Mouse (Mus musculus) adrenal gland, postnatal 10 days (tissue): ENCODE results near the gene Ikbip. TPM values are rescaled to one million over a fixed set of nuclear protein-coding genes. Genes with fewer than 3 reads are reported as not detected.

Source experiments
- DNase-seq: peaks from one replicate; pipeline ENCODE4 v3.0.0; 2021; ENCODE audit warnings: mixed read lengths
- total RNA-seq, 2 experiments: library from RNA; stranded (reverse); gene quantifications; 2 replicates each; pipeline ENCODE4 v1.2.3; 2021

The Ikbip gene
- total RNA-seq, 2 experiments from 2014 or later, result 30.4 to 34.5 TPM

DNA sequence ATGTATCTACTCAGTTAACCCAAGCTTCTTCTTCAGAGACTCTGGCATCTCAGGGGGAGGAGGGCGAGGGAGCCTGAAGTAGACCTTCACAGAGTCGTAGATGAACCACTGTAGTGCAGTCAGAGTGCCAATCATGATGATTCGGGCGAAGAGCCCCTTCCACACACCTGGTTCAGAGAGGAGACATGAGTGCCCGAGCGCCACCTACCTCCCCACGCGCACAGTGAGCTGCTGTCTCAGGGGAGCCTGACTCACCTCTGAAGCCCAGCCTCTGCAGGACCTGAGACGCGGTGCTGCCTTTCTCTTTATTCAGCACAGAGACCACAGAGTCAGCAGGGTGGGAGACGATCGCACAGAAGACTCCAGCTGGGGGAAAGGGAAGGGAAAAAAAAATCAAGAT lies 34.2 kb downstream of the Ikbip start:
- no peak for DNase-seq

DNA sequence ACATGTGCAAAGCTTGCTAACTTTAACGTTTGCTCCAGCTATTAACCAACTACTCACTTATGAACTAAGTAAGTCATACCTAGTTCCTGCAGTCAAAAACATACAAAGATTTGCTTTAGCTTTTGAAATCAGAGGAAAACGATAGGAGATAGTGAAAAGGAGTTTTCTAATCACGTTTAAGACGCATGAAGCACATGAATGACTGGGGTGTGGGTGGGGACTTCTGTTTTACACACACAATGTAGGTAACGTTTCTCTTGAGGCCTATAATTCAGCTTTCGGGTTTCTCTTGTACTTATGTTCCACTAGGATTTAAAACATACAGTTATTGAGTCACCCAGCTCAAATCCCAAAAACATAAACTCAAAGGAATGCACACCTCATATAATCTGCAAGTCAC lies 39.9 kb downstream of the Ikbip start:
- no peak for DNase-seq

DNA sequence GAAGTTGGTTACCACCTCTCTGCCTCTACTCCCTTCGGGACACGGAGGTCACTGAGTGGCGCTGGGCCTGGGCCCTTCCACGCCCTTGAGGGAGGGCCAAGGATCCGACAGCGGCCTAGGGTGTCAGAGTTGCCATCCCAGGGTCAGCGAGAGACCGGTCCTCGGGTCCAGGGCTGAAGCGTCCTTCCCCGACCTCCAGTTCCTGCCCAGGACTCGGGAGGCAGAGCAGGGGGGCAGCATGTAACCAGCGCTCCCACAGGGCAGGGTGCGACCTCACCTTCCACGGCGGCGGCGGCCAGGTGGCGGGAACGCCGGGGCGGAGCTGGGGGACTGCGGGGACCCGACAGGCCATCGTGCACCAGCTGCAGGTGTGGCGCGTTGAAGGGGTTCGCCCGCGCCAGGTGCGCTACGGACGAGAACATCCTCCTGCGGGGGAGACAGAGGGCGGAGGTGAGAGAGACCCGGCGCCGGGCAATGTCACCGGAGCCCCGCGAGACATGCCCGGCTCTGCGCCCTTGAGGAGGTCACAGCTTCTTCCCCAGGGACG lies 40.6 kb downstream of the Ikbip start:
- peak; percentile 81 for DNase-seq

DNA sequence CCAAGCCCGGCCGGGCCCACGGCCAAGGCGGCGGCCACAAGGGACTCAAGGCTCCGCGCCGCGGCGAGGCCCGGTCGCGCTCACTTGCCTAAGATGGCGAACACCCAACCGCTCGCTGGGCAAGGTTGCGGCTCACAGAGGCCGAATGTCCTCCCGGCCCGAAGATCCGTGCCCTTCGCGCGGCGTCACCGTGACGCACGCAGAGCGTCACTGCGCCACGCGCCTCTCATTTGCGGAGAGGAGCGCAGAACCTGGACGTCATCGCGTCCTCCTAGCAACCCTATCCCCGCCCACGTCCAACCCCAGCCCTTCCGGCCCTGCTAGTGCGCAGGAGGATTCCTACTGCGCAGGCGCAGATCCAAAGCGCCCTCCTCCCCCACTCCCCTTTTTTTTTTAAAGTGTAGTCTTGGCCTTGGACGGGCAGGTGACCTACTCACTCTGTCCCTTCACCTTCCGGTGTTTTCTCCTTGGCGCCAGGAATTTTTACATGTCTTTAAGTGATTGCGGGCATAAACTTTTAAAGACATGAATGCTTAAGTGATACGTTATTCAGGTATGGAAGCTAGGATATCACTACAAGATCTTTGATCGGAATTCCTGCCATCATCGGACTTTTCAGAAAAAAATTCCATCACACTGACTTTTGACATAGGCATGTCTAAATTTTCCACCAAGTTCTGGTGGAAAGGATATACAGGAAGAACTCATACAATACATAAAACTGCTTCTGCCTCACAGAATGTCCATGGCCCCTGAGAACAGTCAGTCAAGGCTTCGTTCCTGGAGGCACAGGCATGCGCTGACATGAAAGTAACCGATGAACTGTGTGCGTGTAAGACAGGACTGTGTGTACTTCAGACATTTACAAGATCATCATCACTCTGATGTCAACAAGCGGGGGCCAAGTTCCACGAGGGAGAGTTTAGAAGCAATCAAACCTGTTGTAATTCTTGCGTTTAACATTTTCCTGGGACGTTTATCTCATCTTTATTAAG lies 41.4 kb downstream of the Ikbip start, which contains the start of gene Slc25a3:
Gene Slc25a3, minus strand, starts transcription at position 232 of the 995 bp plus-strand sequence.
- peak; percentile 98 for DNase-seq

DNA sequence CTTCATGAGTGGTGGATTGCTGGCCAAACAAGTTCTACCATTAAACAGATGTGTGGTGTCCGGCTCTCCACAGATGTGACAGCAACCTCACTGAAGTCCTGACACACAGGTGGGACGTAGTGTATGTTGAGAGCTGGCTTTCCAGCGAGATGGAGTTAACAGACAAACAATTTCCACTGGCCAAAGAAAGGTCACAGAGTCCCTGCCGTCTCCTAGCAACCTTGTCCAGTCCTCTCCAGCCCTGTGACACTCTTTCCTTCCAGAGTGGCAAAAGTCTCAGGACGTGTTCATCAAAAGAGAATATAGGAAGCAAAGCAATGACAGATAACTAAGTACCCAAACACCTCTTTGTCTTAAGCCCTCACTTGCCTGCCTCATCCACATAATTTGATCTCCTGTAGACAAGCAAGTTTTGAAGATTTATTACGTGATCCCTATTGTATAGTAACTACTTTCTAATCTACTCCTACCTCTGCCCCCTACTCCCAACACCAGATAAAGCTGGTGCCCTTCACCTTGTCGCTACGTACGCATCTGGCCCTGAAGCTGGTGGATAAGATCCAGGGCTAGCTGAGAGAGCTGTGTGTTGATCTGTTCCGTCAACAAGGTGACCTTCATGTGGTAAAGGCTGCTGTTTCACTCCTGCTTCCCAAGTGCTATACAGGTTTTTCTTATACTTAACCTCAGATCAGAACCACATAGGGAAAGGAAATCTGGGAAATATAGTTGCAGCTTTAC lies 44.0 kb downstream of the Ikbip start:
- peak; percentile 36 for DNase-seq

DNA sequence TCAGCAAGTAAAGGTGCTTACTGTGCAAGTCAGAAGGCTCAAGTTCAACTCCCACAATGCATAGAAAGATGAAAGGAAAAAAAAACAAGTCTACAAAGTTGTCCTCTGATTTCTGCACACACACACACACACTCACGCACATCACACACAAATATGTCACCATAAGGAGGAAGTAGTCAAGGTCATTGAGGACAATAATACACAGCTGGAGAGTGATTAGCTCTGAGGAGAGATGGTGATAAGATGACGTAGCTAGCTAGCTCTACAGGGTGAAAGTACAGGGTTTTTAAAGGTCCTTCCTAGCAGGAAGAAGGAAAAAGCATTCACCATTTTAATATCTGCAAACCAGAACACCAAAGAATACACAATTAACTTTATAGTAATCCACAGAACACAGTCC lies 44.7 kb downstream of the Ikbip start:
- DNase-seq, result no peak

DNA sequence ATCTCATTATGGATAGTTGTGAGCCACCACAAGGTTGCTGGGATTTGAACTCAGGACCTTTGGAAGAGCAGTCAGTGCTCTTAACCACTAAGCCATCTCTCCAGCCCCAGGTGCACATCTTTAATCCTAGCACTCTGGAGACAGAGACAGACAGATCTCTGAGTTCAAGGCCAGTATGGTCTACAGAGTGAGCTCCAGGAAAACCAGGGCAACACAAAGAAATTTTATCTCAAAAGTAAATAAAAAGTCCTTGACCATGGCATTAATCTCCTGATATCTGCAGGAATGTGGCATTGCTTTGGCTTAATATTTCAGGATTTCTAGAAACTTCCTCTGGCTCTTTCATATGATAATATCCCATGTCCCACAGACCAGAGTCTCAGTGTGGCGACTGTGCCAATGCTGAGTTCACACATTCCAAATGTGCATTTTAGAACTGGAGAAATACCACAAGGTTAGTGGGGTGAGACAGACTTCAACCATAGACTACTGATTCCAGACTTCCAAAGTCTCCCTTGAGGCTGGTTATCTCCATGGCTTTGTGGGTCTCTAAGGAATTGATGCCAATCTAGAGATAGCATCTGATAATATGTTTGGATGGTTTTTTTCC lies 45.9 kb downstream of the Ikbip start:
- DNase-seq, result peak; percentile 31

DNA sequence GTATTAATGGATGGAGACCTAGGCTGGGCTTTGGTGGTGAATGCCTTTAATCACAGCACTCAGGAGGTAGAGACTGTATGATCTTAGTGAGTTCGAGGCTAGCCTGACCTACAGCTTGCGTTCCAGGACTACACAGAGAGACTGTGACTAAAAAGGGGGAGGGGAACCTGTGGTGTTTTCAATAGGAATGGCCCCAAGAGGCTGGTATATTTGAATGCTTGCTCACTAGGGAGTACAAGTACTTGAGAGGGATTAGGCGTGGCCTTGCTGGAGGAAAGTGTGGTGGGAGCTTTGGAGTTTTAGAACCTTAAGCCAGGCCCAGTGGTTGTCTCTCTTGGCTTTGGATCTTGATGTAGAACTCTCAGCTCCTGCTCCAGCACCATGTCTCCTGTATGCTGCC lies 48.1 kb downstream of the Ikbip start:
- no peak for DNase-seq

DNA sequence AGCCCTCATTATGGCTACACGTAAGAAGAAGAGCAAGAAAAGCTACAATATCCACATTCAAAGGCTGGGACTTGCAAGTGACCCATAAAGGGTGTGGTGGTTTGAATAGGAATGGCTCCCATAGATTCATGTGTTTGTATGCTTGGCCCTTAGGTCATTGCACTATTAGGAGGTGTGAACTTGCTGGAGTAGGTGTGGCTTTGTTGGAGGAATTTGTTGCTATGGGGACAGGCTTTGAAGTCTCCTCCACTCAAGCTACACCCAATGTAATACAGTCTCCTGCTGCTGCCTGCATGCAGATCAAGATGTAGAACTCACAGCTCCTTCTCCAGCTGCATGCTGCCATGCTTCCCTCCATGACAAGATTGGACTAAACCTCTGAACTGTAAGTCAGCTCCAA lies 48.8 kb downstream of the Ikbip start:
- DNase-seq, result no peak

DNA sequence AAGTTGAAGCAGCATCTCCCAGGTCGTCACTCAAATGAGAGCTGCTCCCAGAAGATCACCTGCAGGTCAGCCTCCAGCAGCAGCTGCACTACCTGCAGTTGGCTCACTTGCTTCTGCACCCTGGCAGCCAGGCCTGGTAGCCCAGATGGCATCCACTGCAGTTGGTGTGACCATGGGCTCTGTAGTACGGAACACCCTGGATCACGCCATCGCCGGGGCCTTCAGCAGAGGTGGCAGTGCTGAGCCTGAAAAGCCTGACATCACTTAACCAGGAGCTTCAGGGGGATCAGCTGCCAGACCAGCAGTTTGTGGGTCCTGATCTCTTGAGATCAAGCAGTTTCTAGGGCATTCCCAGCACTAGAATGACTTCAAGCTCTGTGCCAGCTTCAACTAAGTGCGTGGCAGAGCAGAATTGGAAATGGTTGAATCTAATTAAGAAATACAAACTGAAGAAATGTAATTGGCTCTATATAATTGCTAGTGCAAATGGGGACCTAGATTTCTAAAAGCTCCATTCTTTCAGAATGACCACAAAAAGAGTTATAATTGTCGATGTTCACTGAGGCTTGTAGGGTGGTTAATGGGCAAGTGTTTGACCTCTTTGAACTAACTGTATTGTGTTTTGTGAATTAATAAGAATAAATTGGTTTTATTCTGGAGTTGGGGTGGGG lies 52.7 kb downstream of the Ikbip start:
- no peak for DNase-seq

DNA sequence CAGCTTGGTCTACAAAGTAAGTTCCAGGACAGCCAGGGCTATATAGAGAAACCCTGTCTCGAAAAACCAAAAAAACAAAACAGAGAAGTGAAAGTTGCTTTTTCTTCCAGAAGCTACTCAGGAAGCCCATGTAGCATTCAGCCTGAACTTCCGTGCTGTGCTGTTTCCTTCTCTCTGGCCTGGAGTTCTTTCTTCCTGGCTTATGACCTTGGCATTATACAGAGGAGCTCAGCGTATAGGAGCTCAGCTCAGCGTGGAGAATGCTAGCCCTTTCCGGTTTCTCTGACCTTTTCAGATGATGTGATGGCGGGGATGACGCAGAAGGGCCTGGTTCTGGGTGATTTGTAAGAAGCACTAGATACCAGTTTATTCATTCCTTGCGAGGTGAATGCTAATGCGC lies 54.7 kb downstream of the Ikbip start:
- peak; percentile 24 for DNase-seq

DNA sequence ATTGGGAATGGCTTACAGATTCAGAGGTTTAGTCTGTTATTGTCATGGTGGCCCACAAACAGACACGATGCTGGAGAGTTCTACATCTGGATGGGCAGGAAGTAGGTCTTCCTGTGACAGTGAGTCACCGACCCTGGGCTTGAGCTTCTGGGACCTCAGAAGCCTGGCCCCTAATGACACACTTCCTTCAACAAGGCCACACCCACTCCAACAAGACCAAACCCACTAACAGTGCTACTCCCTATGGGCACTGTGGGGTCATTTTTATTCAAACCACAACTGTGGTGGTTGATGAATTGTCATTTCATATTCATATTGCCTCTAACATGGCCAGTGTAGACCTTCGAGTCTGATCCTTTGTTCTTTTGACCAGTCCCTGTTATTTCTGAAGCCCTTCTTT lies 55.6 kb downstream of the Ikbip start:
- no peak for DNase-seq

DNA sequence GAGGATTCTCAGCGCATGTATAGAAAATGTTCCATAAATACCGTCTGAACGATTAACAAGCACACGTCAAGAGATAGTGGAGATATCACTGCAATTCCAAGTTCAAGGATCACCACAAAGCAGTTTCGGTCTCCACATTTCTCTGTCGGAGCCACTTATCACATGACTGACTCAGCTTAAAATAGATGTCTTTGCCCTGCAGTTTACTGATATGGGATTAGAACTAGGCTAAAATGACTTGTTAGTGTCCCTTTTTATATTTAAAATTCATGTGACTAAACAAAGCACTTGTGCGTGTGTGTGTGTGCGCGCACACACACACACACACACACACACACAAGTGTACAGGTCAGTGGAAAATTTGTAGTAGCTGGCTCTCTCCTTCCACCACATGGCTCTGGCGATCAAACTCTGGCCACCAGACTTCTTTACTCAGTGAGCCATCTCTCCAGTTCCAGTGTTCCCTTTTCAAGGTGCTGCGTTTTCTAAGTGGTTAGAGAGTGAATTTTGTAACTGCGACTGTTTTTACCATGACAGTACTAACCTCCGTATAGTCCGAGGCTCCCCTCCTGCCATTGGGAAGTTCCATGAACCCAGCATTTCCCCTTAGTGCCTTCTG lies 56.5 kb downstream of the Ikbip start:
- DNase-seq, result no peak

DNA sequence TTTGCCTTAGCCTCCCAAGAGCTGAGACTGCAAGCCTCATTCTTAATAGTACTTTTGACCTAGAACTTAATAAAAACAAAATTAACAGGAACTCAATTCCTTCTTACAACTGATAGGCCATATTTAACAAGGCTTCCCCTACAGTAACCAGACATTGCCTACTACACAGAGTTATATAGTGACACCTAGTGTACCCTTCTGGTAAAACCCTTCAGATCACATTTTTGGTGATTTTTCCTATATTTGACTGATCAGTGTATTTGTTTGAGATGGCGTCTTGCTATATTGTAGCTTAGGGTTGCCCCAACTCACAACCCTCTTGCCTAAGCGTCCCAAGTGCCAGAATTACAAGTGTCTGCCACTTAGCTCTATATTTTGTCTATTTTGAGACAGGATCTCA lies 58.8 kb downstream of the Ikbip start:
- no peak for DNase-seq

DNA sequence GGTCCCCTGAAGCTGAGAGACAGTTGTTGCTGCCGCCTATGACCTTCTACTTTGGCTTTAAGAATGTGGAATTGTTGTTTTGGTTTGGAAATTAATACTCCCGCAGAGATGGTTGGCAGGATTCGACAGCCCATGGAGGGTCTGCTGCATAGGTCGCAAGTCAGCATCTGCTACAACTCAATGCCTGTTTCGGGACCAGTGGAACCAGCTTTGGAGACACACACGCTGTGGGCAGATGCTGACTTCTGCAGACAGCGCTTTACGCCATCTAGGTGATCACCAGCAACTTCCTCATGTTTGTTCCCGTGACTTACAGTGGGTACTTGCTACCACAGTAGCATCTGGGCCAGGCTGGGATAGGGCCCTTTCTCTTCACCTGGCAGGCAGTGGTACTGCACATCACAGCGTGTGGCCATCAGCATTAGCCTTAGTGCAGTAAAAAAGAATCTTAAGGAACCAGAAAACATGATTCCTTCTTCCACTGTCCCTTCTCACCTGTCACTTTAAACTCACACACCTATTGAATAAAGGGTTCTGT lies 60.0 kb downstream of the Ikbip start:
- DNase-seq, result no peak

DNA sequence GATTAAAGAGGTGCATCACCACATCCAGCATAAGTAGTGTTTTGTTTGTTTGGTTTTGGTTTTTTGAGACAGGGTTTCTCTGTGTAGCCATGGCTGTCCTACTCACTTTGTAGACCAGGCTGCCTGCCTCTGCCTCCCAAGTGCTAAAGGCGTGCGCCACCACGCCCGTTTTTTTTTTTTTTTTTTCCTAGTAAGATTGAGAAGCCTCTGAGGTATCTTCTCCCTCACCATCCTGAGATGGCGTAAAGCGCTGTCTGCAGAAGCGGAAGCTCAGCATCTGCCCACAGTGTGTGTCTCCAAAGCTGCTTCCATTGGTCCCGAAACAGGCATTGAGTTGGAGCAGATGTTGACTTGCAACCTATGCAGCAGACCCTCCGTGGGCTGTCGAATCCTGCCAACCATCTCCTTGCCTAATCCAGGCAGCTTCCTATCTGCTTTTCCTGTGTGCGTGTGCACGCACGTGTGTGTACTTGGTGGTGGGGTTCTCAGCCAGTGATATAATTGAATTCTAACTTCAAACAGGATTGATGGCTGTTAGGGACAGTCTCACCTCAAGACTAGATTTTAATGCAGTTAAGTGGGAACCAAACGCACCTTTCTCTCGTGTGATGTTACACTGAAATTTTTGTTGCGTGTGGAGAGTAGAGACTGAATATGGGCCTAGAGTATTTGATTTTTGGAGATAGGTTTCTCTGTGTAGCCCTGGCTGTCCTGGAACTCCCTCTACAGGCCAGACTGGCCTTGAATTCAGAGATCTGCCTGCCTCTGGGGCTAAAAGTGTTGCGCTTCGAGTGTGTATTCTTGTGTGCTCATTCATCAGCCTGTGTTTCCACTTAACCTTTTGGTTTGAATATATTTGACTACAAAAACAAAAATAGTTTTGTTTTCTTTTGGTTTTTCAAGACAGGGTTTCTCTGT lies 60.8 kb downstream of the Ikbip start:
- no peak for DNase-seq

DNA sequence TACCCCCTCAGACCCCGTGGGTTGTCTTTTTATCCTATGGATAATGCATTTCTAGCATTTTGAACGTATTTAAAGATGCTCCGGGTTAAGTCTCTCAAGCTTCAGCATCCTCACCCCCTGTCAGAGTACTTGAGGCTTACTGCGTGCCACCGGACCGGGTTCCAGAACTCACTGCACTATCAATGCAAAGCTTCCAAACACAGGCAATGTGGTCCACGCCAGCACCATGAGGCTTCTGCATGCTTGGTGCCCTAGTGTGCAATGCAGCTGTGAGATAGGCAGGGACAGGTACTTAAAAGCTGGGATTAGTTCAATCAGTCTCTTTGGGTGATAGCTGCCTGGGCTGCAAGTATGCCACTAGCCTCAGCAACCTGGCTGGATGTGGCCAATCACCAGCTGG lies 62.7 kb downstream of the Ikbip start:
- no peak for DNase-seq
